Mouse (Mus musculus): Measurements from ENCODE around the gene Vps16. TPM values are rescaled to one million over a fixed set of nuclear protein-coding genes. Genes with fewer than 3 reads are reported as not detected.
A peak's percentile ranks its signal among the peaks of the same experiment; 100 is the strongest.

Gene Vps16
- total and polyA plus RNA-seq, 3 experiments = 20.2 to 180 (median 55.2) TPM

DNA sequence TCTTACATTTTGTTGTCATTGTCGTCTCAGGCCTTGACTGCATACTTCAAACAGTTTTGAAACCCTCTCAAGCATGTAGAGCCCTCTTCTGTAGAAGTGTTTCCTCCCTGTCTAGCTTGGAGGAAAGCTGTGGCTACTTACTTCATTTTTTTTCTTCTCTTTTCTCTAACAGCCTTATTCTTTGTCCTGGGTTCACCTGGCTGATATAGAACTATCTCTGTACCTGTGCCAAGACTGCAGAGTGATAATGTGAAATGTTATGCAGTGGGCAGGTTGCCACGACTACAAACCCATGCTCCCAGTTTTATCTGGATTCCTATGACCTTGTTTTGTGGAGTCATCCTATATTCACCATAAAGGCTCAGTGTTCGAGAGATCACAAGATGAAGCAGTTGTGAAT lies 6.3 kb downstream of the Vps16 start:
- peaks cover 31% of the 10 kb centered on the region for H3K4me1 ChIP-seq (ENCODE audit: insufficient read depth, low read depth, low read length)
- H3K27me3 ChIP-seq (ENCODE audit: insufficient read depth, low read length) = no peaks in the 10 kb centered on the region
- H3K9me3 ChIP-seq (replicated peaks) = no peaks in the 10 kb centered on the region
- no peak for TF ChIP-seq GATA1 (IDR thresholded peaks at IDR 0.05; ENCODE audit: borderline replicate concordance, low read length)
- no peak for TF ChIP-seq TAL1 (conservative IDR thresholded peaks at IDR 0.05; ENCODE audit: low read depth, low read length)
- TF ChIP-seq GATA2 (IDR thresholded peaks at IDR 0.05; ENCODE audit: borderline replicate concordance, low read depth, low read length) = no peak
- TF ChIP-seq POLR2AphosphoS5 (IDR thresholded peaks at IDR 0.05; ENCODE audit: insufficient replicate concordance, low read depth, low read length) = no peak
- TF ChIP-seq CTCF (IDR thresholded peaks at IDR 0.05; ENCODE audit: low read depth, low read length) = no peak
- ATAC-seq (ENCODE audit: extremely low read depth, insufficient number of reproducible peaks, low FRiP score, poor library complexity, severe bottlenecking) (no peak), DNase-seq (ENCODE audit: low spot score) (no peak)
- peaks cover 74% of the 10 kb centered on the region for H3K36me3 ChIP-seq (replicated peaks)
- H3K4me3 ChIP-seq (ENCODE audit: low read depth, low read length) = no peak overlapping the region

DNA sequence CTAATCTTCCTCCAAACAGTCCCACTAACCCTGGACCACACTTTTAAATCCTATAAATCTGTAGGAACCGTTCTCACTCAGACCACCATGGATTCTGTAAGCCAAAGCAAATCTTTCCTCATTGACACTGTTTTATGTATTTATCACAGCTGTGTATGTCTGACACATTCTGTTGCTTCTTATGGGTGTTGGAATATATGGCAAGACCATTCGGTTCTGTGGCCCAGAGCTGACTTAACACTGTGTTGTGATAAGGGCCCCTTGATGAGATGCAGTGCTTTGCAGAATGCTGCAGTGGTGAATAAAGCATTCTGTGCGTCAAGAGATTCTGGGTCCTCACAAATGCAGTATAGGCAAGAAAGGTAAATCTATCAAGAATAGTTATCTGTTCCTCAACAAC lies 8.0 kb downstream of the Vps16 start:
- no peak for TF ChIP-seq TAL1 (conservative IDR thresholded peaks at IDR 0.05; ENCODE audit: low read depth, low read length)
- no peak for TF ChIP-seq GATA1 (IDR thresholded peaks at IDR 0.05; ENCODE audit: borderline replicate concordance, low read length)
- TF ChIP-seq GATA2 (IDR thresholded peaks at IDR 0.05; ENCODE audit: borderline replicate concordance, low read depth, low read length) = no peak
- no peak for TF ChIP-seq CTCF (IDR thresholded peaks at IDR 0.05; ENCODE audit: low read depth, low read length)
- no peak for TF ChIP-seq POLR2AphosphoS5 (IDR thresholded peaks at IDR 0.05; ENCODE audit: insufficient replicate concordance, low read depth, low read length)
- Histone ChIP-seq H3K4me1 (ENCODE audit: insufficient read depth, low read depth, low read length) (peaks cover 27% of the 10 kb centered on the region), H3K9me3 (replicated peaks) (no peaks in the 10 kb centered on the region), H3K27me3 (ENCODE audit: insufficient read depth, low read length) (no peaks in the 10 kb centered on the region), H3K4me3 (ENCODE audit: low read depth, low read length) (no peak overlapping the region), H3K36me3 (replicated peaks) (peaks cover 72% of the 10 kb centered on the region)
- ATAC-seq (ENCODE audit: extremely low read depth, insufficient number of reproducible peaks, low FRiP score, poor library complexity, severe bottlenecking) = no peak
- no peak for DNase-seq (ENCODE audit: low spot score)

DNA sequence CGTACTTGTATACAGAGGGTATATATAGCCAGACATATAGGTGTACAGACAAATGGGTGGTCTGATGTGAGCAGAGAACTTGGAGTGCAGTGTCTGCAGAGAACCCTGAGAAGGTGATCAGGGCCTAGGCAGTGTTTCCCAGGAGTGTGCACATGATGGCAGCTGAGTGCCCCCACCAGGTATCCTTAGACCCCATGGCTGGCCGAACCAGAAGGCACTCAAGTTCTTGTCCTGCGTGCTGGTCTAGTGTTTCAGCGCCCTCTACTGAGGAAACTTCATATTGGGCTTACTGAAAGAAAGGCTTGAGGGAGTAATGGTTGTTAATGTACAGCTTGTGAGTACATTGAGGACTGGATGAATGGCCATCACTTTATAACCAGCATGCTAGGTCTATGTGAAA lies 9.0 kb downstream of the Vps16 start:
- DNase-seq (ENCODE audit: low spot score) = peak; percentile 19
- no peaks in the 10 kb centered on the region for H3K9me3 ChIP-seq (replicated peaks)
- peaks cover 73% of the 10 kb centered on the region for H3K36me3 ChIP-seq (replicated peaks)
- peaks cover 19% of the 10 kb centered on the region for H3K4me1 ChIP-seq (ENCODE audit: insufficient read depth, low read depth, low read length)
- no peaks in the 10 kb centered on the region for H3K27me3 ChIP-seq (ENCODE audit: insufficient read depth, low read length)
- no peak for ATAC-seq (ENCODE audit: extremely low read depth, insufficient number of reproducible peaks, low FRiP score, poor library complexity, severe bottlenecking)
- no peak overlapping the region for H3K4me3 ChIP-seq (ENCODE audit: low read depth, low read length)
- no peak for TF ChIP-seq TAL1 (conservative IDR thresholded peaks at IDR 0.05; ENCODE audit: low read depth, low read length)
- TF ChIP-seq CTCF (IDR thresholded peaks at IDR 0.05; ENCODE audit: low read depth, low read length) = peak; percentile 26
- TF ChIP-seq GATA2 (IDR thresholded peaks at IDR 0.05; ENCODE audit: borderline replicate concordance, low read depth, low read length) = no peak

DNA sequence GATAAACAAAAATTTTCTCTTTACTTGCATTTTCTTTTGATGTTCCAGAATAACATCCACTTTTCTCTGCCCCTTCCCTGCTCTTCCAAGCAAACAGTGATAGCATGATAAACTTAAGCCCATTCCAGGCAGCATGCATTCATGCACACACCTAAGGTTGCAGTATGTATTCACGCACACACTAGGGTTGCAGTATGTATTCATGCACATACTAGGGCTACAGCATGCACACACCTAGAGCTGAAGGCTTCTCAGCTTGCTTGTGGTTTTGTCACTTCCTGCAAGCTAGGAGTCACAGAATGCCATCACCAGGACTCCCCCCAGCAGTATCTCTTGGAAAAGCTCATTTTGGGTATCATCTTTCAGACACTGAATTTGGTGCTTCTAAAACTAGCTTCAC lies 12.6 kb downstream of the Vps16 start:
- no peaks in the 10 kb centered on the region for H3K27me3 ChIP-seq (ENCODE audit: insufficient read depth, low read length)
- H3K4me3 ChIP-seq (ENCODE audit: low read depth, low read length) = no peak overlapping the region
- no peaks in the 10 kb centered on the region for H3K9me3 ChIP-seq (replicated peaks)
- no peak for ATAC-seq (ENCODE audit: extremely low read depth, insufficient number of reproducible peaks, low FRiP score, poor library complexity, severe bottlenecking)
- H3K4me1 ChIP-seq (ENCODE audit: insufficient read depth, low read depth, low read length) = peaks cover 10% of the 10 kb centered on the region
- TF ChIP-seq TAL1 (conservative IDR thresholded peaks at IDR 0.05; ENCODE audit: low read depth, low read length) (no peak), GATA2 (IDR thresholded peaks at IDR 0.05; ENCODE audit: borderline replicate concordance, low read depth, low read length) (no peak), CTCF (IDR thresholded peaks at IDR 0.05; ENCODE audit: low read depth, low read length) (no peak), POLR2AphosphoS5 (IDR thresholded peaks at IDR 0.05; ENCODE audit: insufficient replicate concordance, low read depth, low read length) (no peak), GATA1 (IDR thresholded peaks at IDR 0.05; ENCODE audit: borderline replicate concordance, low read length) (no peak)
- no peak for DNase-seq (ENCODE audit: low spot score)
- H3K36me3 ChIP-seq (replicated peaks) = peaks cover 82% of the 10 kb centered on the region

DNA sequence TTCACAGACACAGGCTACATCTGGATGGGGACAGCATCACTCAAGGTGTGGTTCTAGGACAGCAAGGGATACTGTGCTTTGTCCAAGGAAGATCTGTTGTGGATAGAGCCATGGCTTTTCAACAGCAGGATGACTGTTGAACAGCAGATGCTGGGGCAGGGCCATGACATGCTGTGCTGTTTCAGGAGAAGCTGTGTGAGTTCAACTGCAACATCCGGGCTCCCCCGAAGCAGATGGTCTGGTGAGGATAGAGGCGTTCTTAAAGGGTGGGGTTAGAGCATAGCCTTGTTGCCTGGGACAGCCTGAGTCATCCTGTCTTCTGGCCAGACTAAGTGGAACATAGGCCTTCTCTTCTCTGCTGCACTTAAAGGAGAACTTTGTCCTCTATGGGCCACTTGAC lies 14.7 kb downstream of the Vps16 start:
- H3K36me3 ChIP-seq (replicated peaks) = peaks cover 83% of the 10 kb centered on the region
- ATAC-seq (ENCODE audit: extremely low read depth, insufficient number of reproducible peaks, low FRiP score, poor library complexity, severe bottlenecking) (no peak), DNase-seq (ENCODE audit: low spot score) (no peak)
- H3K9me3 ChIP-seq (replicated peaks) = no peaks in the 10 kb centered on the region
- H3K27me3 ChIP-seq (ENCODE audit: insufficient read depth, low read length) = no peaks in the 10 kb centered on the region
- H3K4me1 ChIP-seq (ENCODE audit: insufficient read depth, low read depth, low read length) = peaks cover 3% of the 10 kb centered on the region
- TF ChIP-seq CTCF (IDR thresholded peaks at IDR 0.05; ENCODE audit: low read depth, low read length) = no peak
- no peak for TF ChIP-seq GATA2 (IDR thresholded peaks at IDR 0.05; ENCODE audit: borderline replicate concordance, low read depth, low read length)
- no peak for TF ChIP-seq POLR2AphosphoS5 (IDR thresholded peaks at IDR 0.05; ENCODE audit: insufficient replicate concordance, low read depth, low read length)
- no peak for TF ChIP-seq GATA1 (IDR thresholded peaks at IDR 0.05; ENCODE audit: borderline replicate concordance, low read length)
- no peak for TF ChIP-seq TAL1 (conservative IDR thresholded peaks at IDR 0.05; ENCODE audit: low read depth, low read length)
- H3K4me3 ChIP-seq (ENCODE audit: low read depth, low read length) = no peak overlapping the region

DNA sequence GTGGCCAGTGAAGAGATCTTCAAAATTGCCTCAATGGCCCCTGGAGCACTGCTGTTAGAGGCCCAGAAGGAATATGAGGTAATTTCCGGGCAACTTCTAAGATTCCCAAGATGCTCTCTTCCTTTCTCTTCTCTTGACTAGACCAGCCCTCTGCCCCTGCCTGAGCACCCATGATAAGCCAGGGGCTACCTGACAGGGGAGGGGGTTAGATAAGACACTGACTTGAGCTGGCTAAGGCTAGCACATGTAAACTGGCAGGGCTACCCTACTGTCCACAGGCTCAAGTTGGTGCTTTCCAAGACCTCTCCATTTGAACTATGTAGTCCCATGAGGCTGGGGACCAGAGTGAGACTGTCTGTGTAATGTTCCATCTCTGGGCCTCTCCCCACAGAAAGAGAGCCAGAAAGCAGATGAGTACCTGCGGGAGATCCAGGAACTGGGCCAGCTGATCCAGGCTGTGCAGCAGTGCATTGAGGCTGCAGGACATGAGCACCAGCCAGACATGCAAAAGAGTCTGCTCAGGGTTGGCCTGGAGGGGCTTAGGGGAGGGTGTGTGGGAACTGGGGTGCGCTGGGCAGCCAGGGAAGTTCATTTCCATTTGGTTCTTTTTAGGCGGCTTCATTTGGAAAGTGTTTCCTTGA lies 15.8 kb downstream of the Vps16 start:
- Histone ChIP-seq H3K9me3 (replicated peaks) (no peaks in the 10 kb centered on the region), H3K27me3 (ENCODE audit: insufficient read depth, low read length) (no peaks in the 10 kb centered on the region)
- ATAC-seq (ENCODE audit: extremely low read depth, insufficient number of reproducible peaks, low FRiP score, poor library complexity, severe bottlenecking) = no peak

More for the DNA sequence above, 15.8 kb downstream of the Vps16 start:
- Histone ChIP-seq H3K4me1 (ENCODE audit: insufficient read depth, low read depth, low read length) (no peaks in the 10 kb centered on the region), H3K4me3 (ENCODE audit: low read depth, low read length) (no peak overlapping the region), H3K36me3 (replicated peaks) (peaks cover 87% of the 10 kb centered on the region)
- TF ChIP-seq TAL1 (conservative IDR thresholded peaks at IDR 0.05; ENCODE audit: low read depth, low read length) (no peak), CTCF (IDR thresholded peaks at IDR 0.05; ENCODE audit: low read depth, low read length) (no peak), POLR2AphosphoS5 (IDR thresholded peaks at IDR 0.05; ENCODE audit: insufficient replicate concordance, low read depth, low read length) (no peak), GATA2 (IDR thresholded peaks at IDR 0.05; ENCODE audit: borderline replicate concordance, low read depth, low read length) (no peak), GATA1 (IDR thresholded peaks at IDR 0.05; ENCODE audit: borderline replicate concordance, low read length) (no peak)
- DNase-seq (ENCODE audit: low spot score) = no peak

Measured in G1E (cell line).